Mouse (Mus musculus) A20 (cell line): ENCODE measurements around the gene Ppp1r7.
"Not testable (repeated sequence)": the region's sequence is repeated elsewhere in the genome, so short reads cannot be mapped to it uniquely, and the experiment has no call there.

Experiments
- DNase-seq: peaks from one replicate; pipeline ENCODE4 v3.0.0-alpha.2; 2011; ENCODE audit warnings: low read depth, low spot score

The Ppp1r7 gene

GRCm38 (mm10) chr1:93342648-93343503 is at the start of gene Ppp1r7, which contains the start of gene Pask:
Ppp1r7 (plus strand) TSS chr1:93342854.
Pask (minus strand) TSS chr1:93343482.
- peak; percentile 98 for DNase-seq

DNA sequence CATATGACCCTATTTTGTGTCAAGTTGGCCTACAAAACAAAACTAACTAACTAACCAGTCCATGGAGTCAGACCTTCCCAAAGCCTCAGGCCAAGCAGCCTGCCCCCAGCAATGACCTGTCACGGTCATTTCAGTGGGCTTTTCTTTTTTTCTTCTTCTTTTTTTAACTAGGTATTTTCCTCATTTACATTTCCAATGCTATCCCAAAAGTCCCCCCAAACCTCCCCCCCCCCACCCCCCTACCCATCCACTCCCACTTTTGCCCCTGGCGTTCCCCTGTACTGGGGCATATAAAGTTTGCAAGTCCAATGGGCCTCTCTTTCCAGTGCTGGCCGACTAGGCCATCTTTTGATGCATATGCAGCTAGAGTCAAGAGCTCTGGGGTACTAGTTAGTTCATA is 48.2 kb upstream of the Ppp1r7 start:
- DNase-seq: not testable (repeated sequence)

DNA sequence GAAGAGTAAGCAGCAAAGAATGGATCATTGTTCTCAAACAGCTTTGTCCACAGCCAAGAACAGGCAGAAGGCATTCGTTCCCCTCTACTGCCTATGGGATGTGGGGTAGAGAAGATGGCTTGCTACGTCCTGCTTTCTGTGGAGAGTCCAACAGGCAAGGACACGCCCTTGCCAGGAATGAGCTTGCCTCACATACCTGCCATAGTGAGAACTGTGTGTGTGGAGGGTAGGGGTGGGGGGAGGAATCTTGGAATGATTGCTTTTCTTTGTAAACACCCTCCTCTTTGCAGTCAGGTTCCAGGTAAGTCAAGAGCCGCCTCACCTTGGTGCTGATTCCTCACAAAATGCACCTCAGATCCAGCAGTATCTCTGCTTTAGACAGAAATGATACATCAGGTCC is 42.9 kb upstream of the Ppp1r7 start:
- DNase-seq: no peak

GRCm38 (mm10) chr1:93300578-93300977 is 42.1 kb upstream of the Ppp1r7 start:
- DNase-seq: no peak

GRCm38 (mm10) chr1:93305581-93306337 is 36.9 kb upstream of the Ppp1r7 start, which contains the start of gene Mterf4:
Mterf4 (minus strand) TSS chr1:93305915.
- DNase-seq: peak; percentile 92

GRCm38 (mm10) chr1:93323973-93324372 is 18.7 kb upstream of the Ppp1r7 start:
- DNase-seq: no peak

- no peak for DNase-seq
Measured at GRCm38 (mm10) chr1:93326446-93326845, 16.2 kb upstream of the Ppp1r7 start.

DNA sequence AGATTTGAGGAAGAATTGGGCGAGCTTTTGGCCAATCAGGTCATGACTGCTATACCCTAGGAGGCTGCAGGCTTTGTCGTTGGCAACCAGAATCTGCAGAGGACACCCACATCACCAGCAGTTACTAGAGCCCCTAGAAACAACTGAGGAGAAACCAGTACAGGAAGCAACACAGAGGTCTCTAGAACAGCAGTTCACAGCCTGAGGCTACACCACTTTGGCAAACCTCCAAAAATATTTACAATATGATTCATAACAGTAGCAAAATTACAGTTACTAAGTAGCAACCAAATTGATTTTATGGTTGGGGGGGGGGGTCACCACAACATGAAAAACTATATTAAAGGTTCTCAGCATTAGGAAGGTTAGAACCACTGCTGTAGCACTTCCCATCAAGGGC is 8.0 kb upstream of the Ppp1r7 start:
- DNase-seq: no peak

DNA sequence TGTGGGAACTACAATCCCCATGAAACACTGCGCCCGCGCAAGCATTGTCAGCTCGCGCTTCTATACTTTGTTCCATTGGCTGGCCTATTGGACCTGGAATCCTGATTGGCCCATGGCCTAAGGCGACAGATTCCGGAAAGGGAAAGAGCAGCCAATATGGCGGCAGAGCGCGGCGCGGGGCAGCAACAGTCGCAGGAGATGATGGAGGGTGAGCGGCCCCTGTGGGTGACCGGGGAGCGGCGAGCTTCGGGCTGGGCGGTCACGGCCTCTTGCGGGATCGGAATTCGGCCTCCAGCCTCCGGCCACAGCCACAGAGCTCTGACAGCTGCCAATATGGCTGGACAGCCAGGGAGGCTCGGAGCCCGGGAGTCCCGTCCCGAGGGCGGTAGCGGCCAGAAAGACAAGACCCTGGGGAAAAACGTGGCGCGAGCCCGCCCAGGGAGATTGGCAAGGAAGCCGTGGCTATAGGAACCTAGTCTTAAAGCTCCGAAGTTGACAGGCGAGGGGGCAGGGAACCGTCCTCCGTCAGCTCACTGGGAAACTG is 922 bp downstream of the Ppp1r7 start:
- DNase-seq: peak; percentile 95

GRCm38 (mm10) chr1:93347176-93347575 is 4.5 kb downstream of the Ppp1r7 start:
- no peak for DNase-seq

GRCm38 (mm10) chr1:93349701-93350100 is 7.0 kb downstream of the Ppp1r7 start:
- DNase-seq: no peak

DNA sequence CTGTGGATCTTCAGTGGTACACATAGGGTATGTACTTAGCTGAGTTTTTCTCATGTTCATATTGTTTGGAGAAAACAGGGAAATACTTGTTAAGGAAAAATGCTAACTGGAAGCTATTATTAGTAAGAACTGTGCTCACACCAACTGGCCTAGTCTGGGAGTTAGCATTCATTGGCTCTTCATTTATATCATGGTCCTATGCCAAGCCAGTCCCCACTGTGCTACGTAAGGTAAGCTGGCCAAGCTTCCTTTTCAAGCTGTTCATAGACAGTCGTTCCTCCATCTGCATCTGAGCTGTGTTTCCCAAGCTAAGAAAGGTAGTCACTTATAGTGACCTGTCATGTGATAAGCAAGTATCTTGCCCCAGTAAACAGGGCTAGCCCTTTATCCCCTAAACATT is 10.1 kb downstream of the Ppp1r7 start:
- DNase-seq: no peak

DNA sequence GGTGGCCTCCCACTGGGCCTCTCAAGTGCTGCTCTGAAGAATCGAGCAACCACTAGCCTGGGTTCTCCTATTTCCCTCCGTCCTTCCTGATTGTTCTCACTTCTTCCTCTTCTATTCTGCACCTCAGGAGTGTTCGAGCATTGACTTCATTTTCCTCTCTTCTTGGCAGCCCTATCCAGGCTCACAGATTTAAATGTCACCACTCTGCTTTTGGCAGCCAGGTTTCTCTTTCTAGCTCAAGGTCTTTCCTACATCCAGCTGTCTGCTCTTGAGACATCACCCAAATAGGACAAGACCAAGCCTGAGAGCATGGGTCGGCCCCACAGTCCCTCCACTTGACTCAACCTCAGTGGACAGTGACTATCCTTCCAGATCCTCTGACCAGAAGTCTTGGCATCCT is 20.0 kb downstream of the Ppp1r7 start:
- DNase-seq: no peak

GRCm38 (mm10) chr1:93365641-93366040 is 23.0 kb downstream of the Ppp1r7 start:
- no peak for DNase-seq

GRCm38 (mm10) chr1:93373665-93374064 is 31.0 kb downstream of the Ppp1r7 start, which contains the start of gene Ano7:
Ano7 (plus strand) TSS chr1:93373930.
- DNase-seq: no peak

GRCm38 (mm10) chr1:93377307-93377706 is 34.7 kb downstream of the Ppp1r7 start:
- DNase-seq: no peak

- DNase-seq: peak; percentile 23
Measured at GRCm38 (mm10) chr1:93379117-93379516, 36.5 kb downstream of the Ppp1r7 start.

DNA sequence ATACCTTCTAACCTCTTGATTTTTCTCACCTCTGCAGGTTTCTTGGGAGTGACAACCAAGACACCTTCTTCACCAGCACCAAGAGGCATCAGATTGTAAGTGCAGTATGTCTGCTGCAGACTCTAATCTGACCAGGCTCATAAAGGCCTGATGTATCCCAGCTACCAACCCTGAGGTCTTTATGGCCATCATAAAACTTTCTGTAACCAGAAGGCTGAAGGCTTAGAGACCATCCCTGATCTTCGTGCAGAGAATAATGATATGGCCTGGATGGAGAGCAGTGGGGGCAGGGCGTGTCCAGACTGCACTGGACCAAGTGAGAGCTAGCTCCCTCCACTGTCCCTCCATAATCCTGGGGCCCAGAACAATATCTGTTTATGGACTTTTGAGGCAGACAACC is 44.5 kb downstream of the Ppp1r7 start:
- DNase-seq: no peak

DNA sequence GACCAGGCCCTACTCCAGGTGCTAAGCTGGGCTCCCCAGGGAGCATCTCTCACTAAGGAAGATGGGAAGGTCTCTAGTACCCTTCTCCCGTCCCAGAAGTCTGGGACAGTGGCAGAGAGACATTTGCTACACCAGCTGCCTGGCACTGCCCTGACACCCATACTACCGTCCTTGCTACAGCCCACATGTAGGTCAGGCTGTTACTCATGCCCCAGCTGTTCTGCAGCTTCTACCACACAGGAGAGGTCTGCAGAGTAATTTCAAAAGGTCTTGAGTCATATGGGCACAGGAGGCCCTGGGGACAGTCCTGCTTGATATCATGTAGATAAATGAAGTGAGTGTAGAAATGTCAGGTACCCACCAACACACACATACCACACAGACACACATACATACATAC is 46.3 kb downstream of the Ppp1r7 start:
- no peak for DNase-seq

GRCm38 (mm10) chr1:93401191-93402052 is 58.8 kb downstream of the Ppp1r7 start:
- peak; percentile 32 for DNase-seq

DNA sequence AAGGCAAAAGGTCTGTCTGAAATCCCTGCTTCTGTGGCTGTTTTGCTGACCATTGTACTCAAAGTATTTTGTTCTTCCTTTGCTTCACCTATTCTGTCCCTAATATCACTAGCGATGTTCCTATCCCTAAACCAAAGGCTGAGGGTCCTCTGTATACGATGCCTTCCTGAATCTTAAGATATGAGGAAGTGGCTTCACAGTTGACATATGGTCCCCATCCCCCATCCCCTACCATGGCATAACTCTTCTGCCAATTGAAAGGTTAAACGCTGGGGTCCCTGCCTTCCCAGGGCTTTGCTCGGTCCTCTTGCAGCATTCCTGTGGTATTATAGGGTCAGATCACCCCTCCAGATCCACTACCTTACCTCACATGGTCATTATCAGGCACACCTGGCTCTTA is 60.7 kb downstream of the Ppp1r7 start:
- no peak for DNase-seq
